ENCODE assay signal across 8 mouse cellular contexts in genomic region chr16:21795071-21795470, GRCm38 (mm10). TPM values are rescaled to one million over a fixed set of nuclear protein-coding genes. Genes with fewer than 3 reads are reported as not detected.
DNase-seq lines count a peak whose midpoint lies in the region; ATAC-seq and TF ChIP-seq lines count a peak whose summit lies in the region.

No protein-coding gene starts in this region.

- H3K4me3 ChIP-seq in heart, embryonic 12.5 days = peak overlapping the region; percentile 82
- H3K4me3 ChIP-seq in bone marrow macrophage, adult 2 months (ENCODE audit: insufficient read depth, low read length) = peak overlapping the region; percentile 78; the same call in 1 of the 2 replicates
- H3K4me3 ChIP-seq in hindbrain, embryonic 14.5 days (replicated peaks; ENCODE audit: low read length) = peak overlapping the region; percentile 76
- peak overlapping the region; percentile 86 for H3K4me3 ChIP-seq in midbrain, embryonic 13.5 days (replicated peaks)

- H3K9me3 ChIP-seq in heart, embryonic 12.5 days (replicated peaks) = no peaks in the 10 kb centered on the region
- no peaks in the 10 kb centered on the region for H3K9me3 ChIP-seq in hindbrain, embryonic 14.5 days (ENCODE audit: control insufficient read depth, low read length)
- no peaks in the 10 kb centered on the region for H3K9me3 ChIP-seq in midbrain, embryonic 13.5 days

- intact Hi-C loops in heart, postnatal 10 days (cut with DNase I) = no loop called here
- intact Hi-C loops in left cerebral cortex, postnatal 4 days (cut with DNase I) = no loop called here

- H3K27ac ChIP-seq in heart, embryonic 12.5 days (ENCODE audit: poor library complexity, severe bottlenecking) = no peak overlapping the region
- H3K27ac ChIP-seq in bone marrow macrophage, adult 2 months (ENCODE audit: insufficient read depth, low read depth, low read length) = no peak overlapping the region
- H3K27ac ChIP-seq in hindbrain, embryonic 14.5 days = no peak overlapping the region
- H3K27ac ChIP-seq in midbrain, embryonic 13.5 days = no peak overlapping the region

- H3K4me2 ChIP-seq in heart, embryonic 12.5 days = peak overlapping the region; percentile 82
- H3K4me2 ChIP-seq in hindbrain, embryonic 14.5 days (replicated peaks) = peak overlapping the region; percentile 73
- H3K4me2 ChIP-seq in midbrain, embryonic 13.5 days (replicated peaks) = peak overlapping the region; percentile 79

- no peak for TF ChIP-seq CTCF in bone marrow macrophage, adult 2 months (IDR thresholded peaks at IDR 0.05; ENCODE audit: low read depth, low read length)

- no peak for TF ChIP-seq POLR2A in bone marrow macrophage, adult 2 months (IDR thresholded peaks at IDR 0.05; ENCODE audit: borderline replicate concordance, low read depth, low read length)

- H3K4me1 ChIP-seq in heart, embryonic 12.5 days (replicated peaks) = peaks cover 5% of the 10 kb centered on the region; the same call in 1 of the 2 replicates
- H3K4me1 ChIP-seq in bone marrow macrophage, adult 2 months (ENCODE audit: control insufficient read depth, insufficient read depth, low read length) = peaks cover 7% of the 10 kb centered on the region
- H3K4me1 ChIP-seq in hindbrain, embryonic 14.5 days (replicated peaks; ENCODE audit: control insufficient read depth, insufficient read depth, low read length) = peaks cover 7% of the 10 kb centered on the region; the same call in 1 of the 2 replicates
- peaks cover 17% of the 10 kb centered on the region for H3K4me1 ChIP-seq in midbrain, embryonic 13.5 days (replicated peaks)

- no peak for ATAC-seq in heart, embryonic 12.5 days (ENCODE audit: insufficient number of reproducible peaks, low FRiP score)
- no peak for ATAC-seq in hindbrain, embryonic 14.5 days (ENCODE audit: low FRiP score)
- no peak for ATAC-seq in midbrain, embryonic 13.5 days

- no peaks in the 10 kb centered on the region for H3K27me3 ChIP-seq in heart, embryonic 12.5 days (replicated peaks)
- no peaks in the 10 kb centered on the region for H3K27me3 ChIP-seq in hindbrain, embryonic 14.5 days (ENCODE audit: control insufficient read depth, insufficient read depth, low read length)
- no peaks in the 10 kb centered on the region for H3K27me3 ChIP-seq in midbrain, embryonic 13.5 days

- no peak for DNase-seq in heart, postnatal 10 days
- no peak for DNase-seq in hindbrain, embryonic 14.5 days (ENCODE audit: low spot score)
- no peak for DNase-seq in left cerebral cortex, postnatal 4 days
- no peak for DNase-seq in adrenal gland, postnatal 36 days
- no peak for DNase-seq in cerebellum, postnatal 25 days

- peaks cover 6% of the 10 kb centered on the region; the same call in 1 of the 2 replicates for H3K36me3 ChIP-seq in heart, embryonic 12.5 days
- H3K36me3 ChIP-seq in hindbrain, embryonic 14.5 days (replicated peaks; ENCODE audit: control insufficient read depth, insufficient read depth) = peaks cover 9% of the 10 kb centered on the region
- H3K36me3 ChIP-seq in midbrain, embryonic 13.5 days = peaks cover 7% of the 10 kb centered on the region

- WGBS in heart, embryonic 12.5 days = 27% methylated on average over 5 of the region's 5 CpGs
- 14% methylated on average over 5 of the region's 5 CpGs for WGBS in hindbrain, embryonic 14.5 days
- WGBS in midbrain, embryonic 13.5 days = 17% methylated on average over 5 of the region's 5 CpGs

- H3K9ac ChIP-seq in heart, embryonic 12.5 days = no peak overlapping the region; the same call in 1 of the 2 replicates
- H3K9ac ChIP-seq in hindbrain, embryonic 14.5 days = peak overlapping the region; percentile 85
- H3K9ac ChIP-seq in midbrain, embryonic 13.5 days (replicated peaks) = peak overlapping the region; percentile 88; the same call in 1 of the 2 replicates

RNA-seq across cellular contexts. Expression of gene Map3k13, which starts 0.9 kb away (rescaled TPM):
- 0.84 and 0.91 TPM in 2 replicates for polyA plus RNA-seq in heart, embryonic 12.5 days (2016; fragmentation: Nextera tagmentation; extraction: Ambion mirVana)
- total RNA-seq in heart, postnatal 10 days (2021) = 1 to 10 TPM in 1 of 2 experiments, under 1 TPM in 1; 0.89 to 1.3 TPM
- 0.09 TPM in 1 of 2 replicates, not detected in the other for polyA plus RNA-seq in bone marrow macrophage, adult 2 months (2012; ENCODE audit: insufficient read depth, insufficient read length, missing spikeins)
- polyA plus RNA-seq in hindbrain, embryonic 14.5 days (2014; fragmentation: Nextera tagmentation; extraction: Ambion mirVana) = 8.3 and 8.5 TPM in 2 replicates
- 7.6 and 8.3 TPM in 2 replicates for polyA plus RNA-seq in midbrain, embryonic 13.5 days (2015; fragmentation: Nextera tagmentation; extraction: Ambion mirVana)
- 10 to 100 TPM; 12.0 to 13.9 TPM for total RNA-seq in left cerebral cortex, postnatal 4 days (2021)
- 1 to 10 TPM in 1 of 2 experiments, under 1 TPM in 1; 0.82 to 1.1 TPM for total RNA-seq in adrenal gland, postnatal 36 days (2021)

RNA-seq across cellular contexts. Expression of gene Ehhadh, which starts 7.5 kb away (rescaled TPM):
- polyA plus RNA-seq in heart, embryonic 12.5 days (2016; fragmentation: Nextera tagmentation; extraction: Ambion mirVana) = 3.0 and 3.4 TPM in 2 replicates
- 10 to 100 TPM; 12.9 to 18.9 TPM for total RNA-seq in heart, postnatal 10 days (2021)
- 1.6 and 1.8 TPM in 2 replicates for polyA plus RNA-seq in bone marrow macrophage, adult 2 months (2012; ENCODE audit: insufficient read depth, insufficient read length, missing spikeins)
- polyA plus RNA-seq in hindbrain, embryonic 14.5 days (2014; fragmentation: Nextera tagmentation; extraction: Ambion mirVana) = 2.0 and 2.2 TPM in 2 replicates
- polyA plus RNA-seq in midbrain, embryonic 13.5 days (2015; fragmentation: Nextera tagmentation; extraction: Ambion mirVana) = 1.2 and 1.3 TPM in 2 replicates
- total RNA-seq in left cerebral cortex, postnatal 4 days (2021) = 1 to 10 TPM; 1.1 to 1.5 TPM
- total RNA-seq in adrenal gland, postnatal 36 days (2021) = 10 to 100 TPM; 35.8 to 59.4 TPM
